Mouse (Mus musculus) ES-Bruce4 (cell line): ENCODE data around the gene Ar. TPM values are rescaled to one million over a fixed set of nuclear protein-coding genes. Genes with fewer than 3 reads are reported as not detected.

ENCODE experiments used
- H3K27ac ChIP-seq: 2 replicates; pipeline ENCODE4 v1.5.1; 2012; ENCODE audit warnings: low read length, inconsistent platforms; ENCODE audit not compliant: insufficient read depth
- H3K27me3 ChIP-seq: 2 replicates; pipeline ENCODE4 v1.6.1; 2012; ENCODE audit warnings: mild to moderate bottlenecking, low read length, inconsistent platforms; ENCODE audit not compliant: control insufficient read depth, poor library complexity, insufficient read depth, severe bottlenecking
- H3K36me3 ChIP-seq: 2 replicates; pipeline ENCODE4 v1.6.1; 2012; ENCODE audit warnings: inconsistent platforms, mild to moderate bottlenecking, low read length, moderate library complexity; ENCODE audit not compliant: control insufficient read depth, poor library complexity, insufficient read depth, severe bottlenecking
- H3K4me1 ChIP-seq: one replicate; pipeline ENCODE4 v1.8.1; 2011; ENCODE audit warnings: low read length; ENCODE audit not compliant: control insufficient read depth, insufficient read depth
- H3K4me3 ChIP-seq: 2 replicates; pipeline ENCODE4 v1.5.1; 2011; ENCODE audit warnings: low read depth, mild to moderate bottlenecking, low read length
- H3K9ac ChIP-seq: 2 replicates; pipeline ENCODE4 v1.6.1; 2012; ENCODE audit warnings: low read depth, mild to moderate bottlenecking, inconsistent platforms; ENCODE audit not compliant: poor library complexity, severe bottlenecking
- H3K9me3 ChIP-seq: replicated peaks from 2 replicates; pipeline ENCODE4 v1.6.1; 2012; ENCODE audit warnings: mild to moderate bottlenecking, low read length, inconsistent platforms; ENCODE audit not compliant: control insufficient read depth, poor library complexity, insufficient read depth, severe bottlenecking
- CTCF ChIP-seq: IDR thresholded peaks from one replicate; pipeline ENCODE4 v1.8.1; 2011; ENCODE audit warnings: low read depth, low read length
- EP300 ChIP-seq: IDR thresholded peaks from 2 replicates; pipeline ENCODE4 v1.6.1; 2011; ENCODE audit warnings: low read depth, low read length; ENCODE audit not compliant: insufficient read depth
- POLR2A ChIP-seq: IDR thresholded peaks from one replicate; pipeline ENCODE4 v1.8.1; 2011; ENCODE audit warnings: low read length; ENCODE audit not compliant: insufficient read depth
- polyA plus RNA-seq: library from polyadenylated mRNA; stranded (reverse); fragments of >200 nt; gene quantifications from 2 replicates; pipeline ENCODE4 v1.2.4, GENCODE M21; 2011; ENCODE audit warnings: low read depth; ENCODE audit not compliant: missing spikeins, insufficient read depth, insufficient read length

Gene Ar
- polyA plus RNA-seq, 1 experiment, result 0.57 TPM

GRCm38 (mm10) chrX:98207166-98207565 is 58.6 kb downstream of the Ar start:
- H3K9me3 ChIP-seq, result no peaks in the 10 kb centered on the region
- no peak overlapping the region for H3K27ac ChIP-seq
- H3K27me3 ChIP-seq, result no peaks in the 10 kb centered on the region
- no peaks in the 10 kb centered on the region for H3K36me3 ChIP-seq
- TF ChIP-seq EP300, result no peak
- no peak for TF ChIP-seq POLR2A
- TF ChIP-seq CTCF, result no peak
- H3K9ac ChIP-seq, result no peak overlapping the region
- no peaks in the 10 kb centered on the region for H3K4me1 ChIP-seq
- no peak overlapping the region for H3K4me3 ChIP-seq

- Histone ChIP-seq H3K9me3 (no peaks in the 10 kb centered on the region), H3K36me3 (no peaks in the 10 kb centered on the region), H3K4me1 (no peaks in the 10 kb centered on the region), H3K27me3 (no peaks in the 10 kb centered on the region), H3K4me3 (no peak overlapping the region), H3K27ac (no peak overlapping the region), H3K9ac (no peak overlapping the region)
- no peak for TF ChIP-seq POLR2A
- no peak for TF ChIP-seq EP300
- no peak for TF ChIP-seq CTCF
These were observed 67.5 kb downstream of the Ar start for GRCm38 (mm10) chrX:98216103-98216502.

GRCm38 (mm10) chrX:98239011-98239410 is 90.4 kb downstream of the Ar start:
- Histone ChIP-seq H3K4me3 (no peak overlapping the region), H3K4me1 (no peaks in the 10 kb centered on the region), H3K9ac (no peak overlapping the region), H3K27me3 (no peaks in the 10 kb centered on the region), H3K27ac (no peak overlapping the region), H3K36me3 (no peaks in the 10 kb centered on the region), H3K9me3 (no peaks in the 10 kb centered on the region)
- TF ChIP-seq POLR2A (no peak), EP300 (no peak), CTCF (no peak)

GRCm38 (mm10) chrX:98245108-98245507 is 96.5 kb downstream of the Ar start:
- Histone ChIP-seq H3K9ac (no peak overlapping the region), H3K27ac (no peak overlapping the region), H3K4me1 (no peaks in the 10 kb centered on the region), H3K4me3 (no peak overlapping the region), H3K27me3 (no peaks in the 10 kb centered on the region), H3K36me3 (no peaks in the 10 kb centered on the region), H3K9me3 (no peaks in the 10 kb centered on the region)
- no peak for TF ChIP-seq CTCF

- no peak for TF ChIP-seq EP300
- no peak overlapping the region for H3K9ac ChIP-seq
- H3K27ac ChIP-seq, result no peak overlapping the region
- H3K4me3 ChIP-seq, result no peak overlapping the region
- H3K9me3 ChIP-seq, result no peaks in the 10 kb centered on the region
- H3K27me3 ChIP-seq, result no peaks in the 10 kb centered on the region
- H3K36me3 ChIP-seq, result no peaks in the 10 kb centered on the region
- H3K4me1 ChIP-seq, result no peaks in the 10 kb centered on the region
These were observed 99.8 kb downstream of the Ar start for GRCm38 (mm10) chrX:98248363-98248762.

GRCm38 (mm10) chrX:98259620-98260019 is 111.1 kb downstream of the Ar start:
- Histone ChIP-seq H3K27me3 (no peaks in the 10 kb centered on the region), H3K4me1 (no peaks in the 10 kb centered on the region), H3K9me3 (no peaks in the 10 kb centered on the region), H3K9ac (no peak overlapping the region), H3K36me3 (no peaks in the 10 kb centered on the region), H3K4me3 (no peak overlapping the region), H3K27ac (no peak overlapping the region)
- TF ChIP-seq EP300 (no peak), POLR2A (no peak), CTCF (no peak)
